Mouse (Mus musculus) olfactory bulb, adult 2 months (tissue): ENCODE measurements around the gene Rsph14. TPM values are rescaled to one million over a fixed set of nuclear protein-coding genes. Genes with fewer than 3 reads are reported as not detected.

Experiments used
- H3K27ac ChIP-seq: fragments of 200-500 bp; 2 replicates; pipeline ENCODE4 v1.5.1; 2012; ENCODE audit warnings: low read depth, low read length; ENCODE audit not compliant: insufficient read depth
- H3K4me1 ChIP-seq: fragments of 200-500 bp; 2 replicates; pipeline ENCODE4 v1.6.1; 2012; ENCODE audit warnings: low read length; ENCODE audit not compliant: control insufficient read depth, insufficient read depth
- H3K4me3 ChIP-seq: fragments of 200-500 bp; 2 replicates; pipeline ENCODE4 v1.5.1; 2012; ENCODE audit warnings: mild to moderate bottlenecking, low read depth, low read length, moderate library complexity; ENCODE audit not compliant: insufficient read depth
- CTCF ChIP-seq: fragments of 200-500 bp; IDR thresholded peaks from 2 replicates; pipeline ENCODE4 v1.5.1; 2012; ENCODE audit warnings: low read depth, mild to moderate bottlenecking, low read length, moderate library complexity; ENCODE audit not compliant: insufficient read depth
- POLR2A ChIP-seq: fragments of 200-500 bp; IDR thresholded peaks from 2 replicates; pipeline ENCODE4 v1.6.1; 2012; ENCODE audit warnings: mild to moderate bottlenecking, low read depth, low read length, moderate library complexity; ENCODE audit not compliant: insufficient read depth
- WGBS: fragments of 180-500 bp; shearing (Covaris S2); methylation state at CpG from one replicate; pipeline ENCODE4 v1.1.7; 2018; 5-methylcytosine and 5-hydroxymethylcytosine counted together
- polyA plus RNA-seq: library from polyadenylated mRNA; stranded (reverse); fragments of >200 nt; gene quantifications from 2 replicates; pipeline ENCODE4 v1.2.4, GENCODE M21; 2012; ENCODE audit warnings: low replicate concordance; ENCODE audit not compliant: missing spikeins, insufficient read depth, insufficient read length

The Rsph14 gene
- polyA plus RNA-seq, 1 experiment, result not detected

DNA sequence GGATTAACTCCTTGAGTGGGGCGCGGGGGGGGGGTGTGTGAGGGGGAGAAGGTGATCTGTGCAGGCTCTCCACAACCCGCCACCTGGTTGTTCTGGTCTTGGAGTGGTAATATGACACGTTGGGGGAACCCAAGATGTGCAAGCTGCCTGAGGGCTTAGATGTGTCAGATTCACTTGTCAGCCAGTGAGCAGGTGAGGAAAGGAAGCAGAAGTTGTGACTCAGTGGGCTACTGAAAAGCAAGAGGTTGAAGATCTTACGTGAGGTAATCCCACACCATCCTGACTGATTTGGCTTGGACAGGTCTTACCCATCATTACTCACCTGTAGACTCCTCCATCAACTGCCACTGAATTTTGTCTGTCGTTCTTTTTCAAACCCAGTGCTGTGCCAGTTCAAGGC, 30.2 kb upstream of the Rsph14 start:
- TF ChIP-seq CTCF (no peak), POLR2A (no peak)
- H3K4me3 ChIP-seq, result peak overlapping the region; percentile 75
- peaks cover 40% of the 10 kb centered on the region for H3K4me1 ChIP-seq
- H3K27ac ChIP-seq, result no peak overlapping the region
- 45% methylated on average over 6 of the region's 6 CpGs for WGBS

DNA sequence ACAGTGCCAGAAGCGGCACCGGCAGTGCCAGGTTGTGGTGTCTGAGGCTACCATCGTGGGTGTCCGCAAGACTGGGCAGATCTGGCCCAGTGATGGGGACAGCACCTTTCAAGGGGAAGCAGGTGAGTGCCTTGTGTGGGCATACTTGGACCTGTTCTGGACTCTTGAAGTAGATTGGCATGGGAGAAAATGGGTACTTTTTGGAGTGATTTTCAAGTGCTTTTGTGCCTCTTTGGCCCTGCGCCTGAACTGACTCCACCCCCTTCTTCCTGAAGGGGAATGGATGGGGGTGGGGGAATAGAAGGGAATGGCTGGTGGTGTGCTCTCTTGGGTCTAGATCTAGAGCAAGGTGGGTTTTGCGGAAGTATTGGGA, 29.8 kb upstream of the Rsph14 start:
- Histone ChIP-seq H3K4me3 (peak overlapping the region; percentile 75), H3K27ac (no peak overlapping the region), H3K4me1 (peaks cover 40% of the 10 kb centered on the region)
- 11% methylated on average over 6 of the region's 6 CpGs for WGBS
- TF ChIP-seq POLR2A, result no peak
- TF ChIP-seq CTCF, result no peak

DNA sequence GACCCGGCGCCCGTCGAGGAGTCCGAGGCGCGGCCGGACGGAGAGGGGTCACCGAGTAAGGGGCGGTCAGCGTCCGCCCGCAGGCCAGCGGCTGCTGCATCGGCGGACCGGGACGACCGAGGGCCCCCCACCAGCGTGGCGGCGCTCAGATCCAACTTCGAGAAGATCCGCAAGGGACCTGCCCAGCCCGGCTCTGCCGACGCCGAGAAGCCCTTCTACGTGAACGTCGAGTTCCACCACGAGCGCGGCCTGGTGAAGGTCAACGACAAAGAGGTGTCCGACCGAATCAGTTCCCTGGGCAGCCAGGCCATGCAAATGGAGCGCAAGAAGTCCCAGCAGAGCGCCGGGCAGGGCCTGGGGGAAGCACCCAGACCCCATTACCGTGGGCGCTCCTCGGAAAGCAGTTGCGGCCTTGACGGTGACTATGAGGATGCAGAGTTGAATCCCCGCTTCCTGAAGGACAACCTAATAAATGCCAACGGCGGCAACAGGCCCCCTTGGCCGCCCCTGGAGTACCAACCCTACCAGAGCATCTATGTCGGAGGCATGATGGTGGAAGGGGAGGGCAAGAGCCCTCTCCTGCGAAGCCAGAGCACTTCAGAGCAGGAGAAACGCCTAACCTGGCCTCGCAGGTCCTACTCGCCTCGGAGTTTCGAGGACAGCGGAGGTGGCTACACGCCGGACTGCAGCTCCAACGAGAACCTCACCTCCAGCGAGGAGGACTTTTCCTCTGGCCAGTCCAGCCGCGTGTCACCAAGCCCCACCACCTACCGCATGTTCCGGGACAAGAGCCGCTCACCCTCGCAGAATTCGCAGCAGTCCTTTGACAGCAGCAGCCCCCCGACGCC, 29.2 kb upstream of the Rsph14 start:
- Histone ChIP-seq H3K27ac (no peak overlapping the region), H3K4me3 (peak overlapping the region; percentile 75), H3K4me1 (peaks cover 40% of the 10 kb centered on the region)
- WGBS, result 8% methylated on average over 71 of the region's 71 CpGs
- TF ChIP-seq POLR2A, result no peak
- peak; percentile 13; the same call in 1 of the 2 replicates for TF ChIP-seq CTCF

DNA sequence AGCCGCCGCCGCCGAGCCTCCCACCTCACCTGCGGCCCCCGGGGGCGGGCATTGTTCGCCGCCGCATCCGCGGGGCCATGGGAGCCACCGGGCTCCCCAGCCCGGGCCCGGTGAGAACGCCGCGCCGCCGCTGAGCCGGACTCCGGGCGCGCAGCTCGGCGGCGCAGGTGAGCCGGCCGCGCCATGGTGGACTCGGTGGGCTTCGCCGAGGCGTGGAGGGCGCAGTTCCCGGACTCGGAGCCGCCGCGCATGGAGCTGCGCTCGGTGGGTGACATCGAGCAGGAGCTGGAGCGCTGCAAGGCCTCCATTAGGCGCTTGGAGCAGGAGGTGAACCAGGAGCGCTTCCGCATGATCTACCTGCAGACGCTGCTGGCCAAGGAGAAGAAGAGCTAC, 28.5 kb upstream of the Rsph14 start:
- WGBS, result under 1% methylated on average over 44 of the region's 48 CpGs
- Histone ChIP-seq H3K4me1 (peaks cover 38% of the 10 kb centered on the region), H3K27ac (peak overlapping the region; percentile 23; the same call in 1 of the 2 replicates), H3K4me3 (peak overlapping the region; percentile 75)
- no peak for TF ChIP-seq POLR2A
- no peak for TF ChIP-seq CTCF

DNA sequence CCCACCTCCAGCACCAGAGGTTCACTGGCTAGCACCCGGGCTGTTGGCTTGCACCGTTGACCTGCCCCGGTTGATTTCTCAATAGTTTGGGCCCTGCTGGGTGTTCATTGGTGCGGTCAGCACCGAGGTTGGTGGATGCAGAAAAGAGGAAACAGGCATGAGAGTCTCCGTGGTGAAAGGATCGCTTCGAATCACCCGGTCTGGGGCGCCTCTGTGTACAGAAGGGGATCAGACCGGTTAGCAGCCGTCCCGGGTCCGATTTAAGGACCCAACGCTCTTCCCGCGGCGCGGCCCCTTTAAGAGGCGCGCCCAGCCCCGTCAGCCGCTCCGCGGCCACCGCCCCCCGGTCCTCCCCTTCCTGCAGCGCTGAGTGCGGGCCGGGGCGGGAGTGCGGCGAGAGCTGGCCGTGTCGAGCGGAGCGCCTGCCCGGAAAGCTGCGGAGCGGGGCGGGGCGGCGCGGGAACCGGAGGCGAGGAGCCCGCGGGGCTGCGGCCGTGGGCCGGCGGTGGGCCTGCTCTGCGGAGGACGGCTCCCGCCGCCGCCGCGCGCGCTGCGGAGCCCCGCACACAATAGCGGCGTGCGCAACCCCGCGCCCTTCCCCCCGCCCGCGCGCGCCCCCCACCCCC, 27.9 kb upstream of the Rsph14 start, which contains the start of gene Bcr:
Bcr (plus strand) TSS at position 376 of the 626 bp plus-strand sequence.
- TF ChIP-seq CTCF (no peak), POLR2A (peak; percentile 72)
- WGBS, result under 1% methylated on average over 63 of the region's 73 CpGs
- Histone ChIP-seq H3K27ac (peak within 1 kb of the TSS; percentile 23), H3K4me1 (peaks cover 33% of the 10 kb centered on the region), H3K4me3 (peak within 1 kb of the TSS; percentile 75)

DNA sequence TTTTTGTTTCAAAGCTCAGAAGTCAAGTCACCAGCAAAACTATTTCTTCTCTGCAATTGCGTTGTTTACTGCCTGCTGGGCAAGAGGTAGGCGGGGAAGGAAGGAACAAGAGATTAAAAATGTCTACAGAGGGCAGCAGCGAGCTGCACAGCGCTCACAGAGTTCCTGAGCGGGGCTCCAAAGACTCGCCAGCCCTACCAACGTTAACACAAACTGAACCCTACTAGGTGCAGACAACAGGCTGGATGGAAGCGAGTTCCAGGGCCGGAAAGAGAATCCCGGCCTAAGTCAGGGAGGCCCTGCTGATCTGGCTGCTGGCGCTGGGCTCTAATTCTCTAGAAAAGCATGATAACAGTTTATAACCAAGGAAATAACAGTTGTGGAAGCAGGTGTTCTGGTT, 27.0 kb upstream of the Rsph14 start:
- peaks cover 29% of the 10 kb centered on the region for H3K4me1 ChIP-seq

DNA sequence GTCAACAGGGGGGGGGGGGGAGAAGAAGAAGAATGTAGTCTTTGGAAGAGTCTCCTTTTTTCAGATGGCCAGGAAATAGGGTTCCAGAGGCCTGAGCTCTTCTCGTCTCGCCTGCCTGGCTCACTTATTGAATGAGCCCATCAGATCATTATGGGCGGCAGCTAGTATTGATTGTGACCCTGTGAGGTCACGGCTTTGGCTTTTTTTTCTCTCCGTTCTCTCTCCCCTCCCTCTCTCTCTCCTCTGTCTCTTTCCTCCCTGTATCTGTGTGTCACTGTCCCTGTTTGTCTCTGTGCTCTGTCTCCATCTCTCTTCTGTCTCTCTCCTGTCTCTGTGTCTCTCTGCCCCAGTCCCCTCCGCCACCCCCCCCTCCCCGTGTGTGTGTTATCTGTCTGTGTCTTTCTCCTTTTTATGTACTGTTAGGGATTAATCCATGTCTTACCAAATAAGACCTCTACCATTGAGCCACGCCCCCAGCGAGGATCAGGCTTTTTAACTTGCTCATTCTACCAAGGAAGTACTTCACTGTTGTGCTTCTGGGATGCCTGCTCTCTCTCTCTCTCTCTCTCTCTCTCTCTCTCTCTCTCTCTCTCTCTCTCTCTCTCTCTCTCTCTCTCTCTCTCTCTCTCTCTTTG, 26.5 kb upstream of the Rsph14 start:
- H3K4me1 ChIP-seq, result peaks cover 29% of the 10 kb centered on the region
- 38% methylated on average over 9 of the region's 9 CpGs for WGBS
- TF ChIP-seq CTCF (no peak), POLR2A (no peak)
- H3K4me3 ChIP-seq, result no peak overlapping the region
- H3K27ac ChIP-seq, result no peak overlapping the region

More for the DNA sequence above, 27.0 kb upstream of the Rsph14 start:
- TF ChIP-seq CTCF (peak; percentile 82), POLR2A (no peak)
- WGBS, result under 1% methylated on average over 11 of the region's 11 CpGs
- Histone ChIP-seq H3K4me3 (no peak overlapping the region), H3K27ac (no peak overlapping the region)

DNA sequence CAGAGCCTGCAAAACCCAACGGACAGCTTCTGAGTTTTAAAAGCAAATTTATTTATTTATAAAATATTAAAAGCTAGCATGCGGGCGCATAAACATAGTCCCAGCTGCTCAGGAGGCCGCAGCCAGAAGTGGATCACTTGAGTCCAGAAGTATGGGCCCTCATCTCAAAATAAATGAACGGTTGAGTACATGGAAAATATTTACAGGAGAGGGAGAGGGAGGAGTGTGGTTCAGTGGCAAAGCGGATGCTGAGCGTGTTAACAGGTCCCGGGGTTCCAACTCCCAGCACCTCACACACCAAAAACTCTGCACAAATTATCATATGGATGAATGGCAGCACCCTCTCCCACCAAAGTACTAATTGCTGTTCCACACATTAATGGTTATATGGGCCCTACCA, 25.9 kb upstream of the Rsph14 start:
- no peak overlapping the region for H3K4me3 ChIP-seq
- no peak overlapping the region for H3K27ac ChIP-seq
- no peak for TF ChIP-seq POLR2A
- TF ChIP-seq CTCF, result no peak
- peaks cover 24% of the 10 kb centered on the region for H3K4me1 ChIP-seq
- 86% methylated on average over 8 of the region's 8 CpGs for WGBS

DNA sequence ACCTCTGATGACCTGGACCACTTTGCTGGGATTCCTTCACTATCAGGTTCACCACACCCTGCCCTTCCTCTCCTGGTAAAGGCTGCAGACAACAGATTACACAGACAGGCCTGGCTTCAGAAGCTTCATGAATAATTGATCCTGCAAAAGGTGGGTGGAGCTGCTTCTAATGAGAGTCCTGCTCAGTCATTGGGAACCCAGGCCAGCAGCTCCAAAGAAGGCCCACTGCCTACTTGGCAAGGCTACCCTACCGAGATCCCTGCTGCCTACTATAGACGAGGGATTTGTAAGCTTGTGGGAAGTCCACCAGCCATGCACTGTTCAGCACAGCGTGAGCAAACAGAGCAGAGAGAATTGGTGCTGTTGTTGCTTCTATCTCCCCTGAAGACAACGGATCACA, 23.9 kb upstream of the Rsph14 start:
- peaks cover 7% of the 10 kb centered on the region for H3K4me1 ChIP-seq
- TF ChIP-seq CTCF (no peak), POLR2A (no peak)
- no peak overlapping the region for H3K4me3 ChIP-seq
- WGBS, result 13% methylated on average over 4 of the region's 4 CpGs
- no peak overlapping the region for H3K27ac ChIP-seq
